Comparison of ENCODE assay signal across 8 mouse cellular contexts in genomic region chr8:124232280-124232600, GRCm38 (mm10). TPM values are rescaled to one million over a fixed set of nuclear protein-coding genes. Genes with fewer than 3 reads are reported as not detected.
A peak's percentile ranks its signal among the peaks of the same experiment; 100 is the strongest.
DNase-seq lines count a peak whose midpoint lies in the region; ATAC-seq and TF ChIP-seq lines count a peak whose summit lies in the region.

No protein-coding gene starts in this region.

- H3K9me3 ChIP-seq in liver, embryonic 13.5 days (replicated peaks) = no peaks in the 10 kb centered on the region

- TF ChIP-seq POLR2A in testis, adult 2 months (IDR thresholded peaks at IDR 0.05; ENCODE audit: control insufficient read depth, low read depth, low read length) = no peak

- peak overlapping the region; percentile 88 for H3K9ac ChIP-seq in liver, embryonic 13.5 days

- 8% methylated on average over 18 of the region's 18 CpGs for WGBS in liver, embryonic 13.5 days (ENCODE audit: insufficient replicate concordance)

- no peak overlapping the region for H3K27ac ChIP-seq in testis, adult 2 months (ENCODE audit: control insufficient read depth, insufficient read depth, low read depth, low read length)
- H3K27ac ChIP-seq in liver, embryonic 13.5 days = no peak overlapping the region

- H3K36me3 ChIP-seq in testis, adult 2 months (ENCODE audit: control insufficient read depth, insufficient read depth, low read length) = no peaks in the 10 kb centered on the region
- H3K36me3 ChIP-seq in liver, embryonic 13.5 days = no peaks in the 10 kb centered on the region

- no peaks in the 10 kb centered on the region for H3K27me3 ChIP-seq in testis, adult 2 months (ENCODE audit: control insufficient read depth, insufficient read depth, low read length)
- H3K27me3 ChIP-seq in liver, embryonic 13.5 days = peaks cover 10% of the 10 kb centered on the region; the same call in 1 of the 2 replicates

- peak; percentile 38 for DNase-seq in cerebellum, adult 8-10 months
- DNase-seq in cerebellum, adult 11 months = no peak
- no peak for DNase-seq in testis, postnatal 14 days (ENCODE audit: low spot score)
- DNase-seq in liver, embryonic 13.5 days = no peak
- no peak for DNase-seq in right cerebral cortex, postnatal 4 days
- no peak for DNase-seq in gastrocnemius, postnatal 25 days

- ATAC-seq in liver, embryonic 13.5 days (ENCODE audit: low read depth) = no peak
- no peak for ATAC-seq in megakaryocyte-erythroid progenitor cell, adult 5-6 weeks (replicated peaks; ENCODE audit: low FRiP score, low TSS enrichment, poor library complexity, severe bottlenecking)

- TF ChIP-seq CTCF in testis, adult 2 months (IDR thresholded peaks at IDR 0.05; ENCODE audit: control insufficient read depth, insufficient read depth, insufficient replicate concordance, low read depth, low read length) = no peak

- peaks cover 13% of the 10 kb centered on the region for H3K4me1 ChIP-seq in testis, adult 2 months (ENCODE audit: control insufficient read depth, insufficient read depth, low read length)
- peaks cover 47% of the 10 kb centered on the region for H3K4me1 ChIP-seq in liver, embryonic 13.5 days (replicated peaks)

- H3K4me2 ChIP-seq in liver, embryonic 13.5 days = peak overlapping the region; percentile 96

- H3K4me3 ChIP-seq in testis, adult 2 months (ENCODE audit: control insufficient read depth, low read depth, low read length) = peak overlapping the region; percentile 75; the same call in 1 of the 2 replicates
- peak overlapping the region; percentile 85 for H3K4me3 ChIP-seq in liver, embryonic 13.5 days (replicated peaks)

RNA-seq across cellular contexts. Expression of gene Galnt2, which starts 1.0 kb away (rescaled TPM):
- 0.91 and 2.4 TPM in 2 replicates for polyA plus RNA-seq in testis, adult 2 months (2012; rRNA removed)
- polyA plus RNA-seq in liver, embryonic 13.5 days (2015; fragmentation: Nextera tagmentation; extraction: Ambion mirVana) = 20.5 and 26.0 TPM in 2 replicates
- 9.5 and 12.4 TPM in 2 replicates for total RNA-seq in megakaryocyte-erythroid progenitor cell, adult 5-6 weeks (2014; fragmentation: Nextera tagmentation)
- total RNA-seq in megakaryocyte-erythroid progenitor cell, adult 5-6 weeks (2017) = 1.9 and 6.8 TPM in 2 replicates
- 10 to 100 TPM; 30.7 to 39.0 TPM for total RNA-seq in gastrocnemius, postnatal 25 days (2021)
